Mouse (Mus musculus): Measurements from ENCODE around the gene Reep1.
"Not testable (repeated sequence)": the region's sequence is repeated elsewhere in the genome, so short reads cannot be mapped to it uniquely, and the experiment has no call there.

Gene Reep1

GRCm38 (mm10) chr6:71788348-71788747, 81.0 kb downstream of the Reep1 start:
- DNase-seq: no peak

GRCm38 (mm10) chr6:71791771-71792170, 84.4 kb downstream of the Reep1 start:
- DNase-seq: no peak

- DNase-seq: no peak
These were observed 92.0 kb downstream of the Reep1 start for GRCm38 (mm10) chr6:71799391-71799790.

GRCm38 (mm10) chr6:71801011-71801713, 93.8 kb downstream of the Reep1 start:
- DNase-seq: no peak

- no peak for DNase-seq
These were observed 94.3 kb downstream of the Reep1 start for GRCm38 (mm10) chr6:71801714-71802094.

- DNase-seq: no peak
These were observed 96.2 kb downstream of the Reep1 start for GRCm38 (mm10) chr6:71803609-71804008.

GRCm38 (mm10) chr6:71804061-71804829, 96.9 kb downstream of the Reep1 start:
- peak; percentile 88 for DNase-seq

- no peak for DNase-seq
These were observed 99.4 kb downstream of the Reep1 start for GRCm38 (mm10) chr6:71806713-71807112.

- no peak for DNase-seq
These were observed 102.5 kb downstream of the Reep1 start for GRCm38 (mm10) chr6:71809890-71810289.

- DNase-seq: no peak
These were observed 105.5 kb downstream of the Reep1 start for GRCm38 (mm10) chr6:71812820-71813219.

- no peak for DNase-seq
These were observed 112.5 kb downstream of the Reep1 start for GRCm38 (mm10) chr6:71819764-71820292.

- no peak for DNase-seq
These were observed 115.7 kb downstream of the Reep1 start for GRCm38 (mm10) chr6:71823085-71823484.

- DNase-seq: peak; percentile 93
These were observed 116.1 kb downstream of the Reep1 start for GRCm38 (mm10) chr6:71823488-71823887.

GRCm38 (mm10) chr6:71823961-71824360, 116.6 kb downstream of the Reep1 start:
- DNase-seq: no peak

GRCm38 (mm10) chr6:71826869-71827268, 119.5 kb downstream of the Reep1 start, which contains the start of gene Mrpl35:
Gene Mrpl35 (minus strand): TSS chr6:71826969.
- DNase-seq: no peak

GRCm38 (mm10) chr6:71829768-71830167, 122.4 kb downstream of the Reep1 start:
- no peak for DNase-seq

GRCm38 (mm10) chr6:71830690-71831580, 123.6 kb downstream of the Reep1 start, which contains the start of gene Immt:
Gene Immt (plus strand): TSS chr6:71831331.
- peak; percentile 98 for DNase-seq

- DNase-seq: peak; percentile 96
These were observed 124.2 kb downstream of the Reep1 start for GRCm38 (mm10) chr6:71831581-71831960.

- DNase-seq: no peak
These were observed 129.4 kb downstream of the Reep1 start for GRCm38 (mm10) chr6:71836811-71837210.

GRCm38 (mm10) chr6:71839815-71840214, 132.5 kb downstream of the Reep1 start:
- DNase-seq: no peak

GRCm38 (mm10) chr6:71840597-71841290, 133.4 kb downstream of the Reep1 start:
- DNase-seq: no peak

- not testable (repeated sequence) for DNase-seq
These were observed 139.5 kb downstream of the Reep1 start for GRCm38 (mm10) chr6:71846906-71847305.

Data from embryo, embryonic 11 days (tissue).